10 mouse cellular contexts compared by ENCODE assay signal in genomic region chr7:78597251-78598129, GRCm38 (mm10).
A peak's percentile ranks its signal among the peaks of the same experiment; 100 is the strongest.
DNase-seq lines count a peak whose midpoint lies in the region; ATAC-seq lines count a peak whose summit lies in the region.
"Had no signal": no experiment of that assay in that cellular context is flagged by ENCODE, and none has a peak within 500 bp of the region (broad histone marks: within the 10 kb centered on the region; RNA-seq: fewer than 3 reads in every experiment).

No protein-coding gene starts in this region.

- peaks cover 6% of the 10 kb centered on the region; the same call in 1 of the 2 replicates for H3K4me1 ChIP-seq in embryonic facial prominence, embryonic 12.5 days
- peaks cover 10% of the 10 kb centered on the region; the same call in 1 of the 2 replicates for H3K4me1 ChIP-seq in embryonic facial prominence, embryonic 10.5 days
- peaks cover 10% of the 10 kb centered on the region for H3K4me1 ChIP-seq in hindbrain, embryonic 16.5 days (ENCODE audit: control insufficient read depth, insufficient read depth, low read depth, low read length)
- no peaks in the 10 kb centered on the region for H3K4me1 ChIP-seq in liver, embryonic 12.5 days

- no peaks in the 10 kb centered on the region for H3K9me3 ChIP-seq in embryonic facial prominence, embryonic 12.5 days
- H3K9me3 ChIP-seq in embryonic facial prominence, embryonic 10.5 days: no peaks in the 10 kb centered on the region
- H3K9me3 ChIP-seq in hindbrain, embryonic 16.5 days (ENCODE audit: control insufficient read depth, low read length): no peaks in the 10 kb centered on the region
- H3K9me3 ChIP-seq in liver, embryonic 12.5 days (replicated peaks): no peaks in the 10 kb centered on the region

- H3K9ac ChIP-seq in embryonic facial prominence, embryonic 12.5 days: peak overlapping the region; percentile 20; the same call in 1 of the 2 replicates
- H3K9ac ChIP-seq in hindbrain, embryonic 16.5 days (ENCODE audit: low read depth, low read length): no peak overlapping the region
- no peak overlapping the region for H3K9ac ChIP-seq in liver, embryonic 12.5 days

- 23% methylated on average over 15 of the region's 15 CpGs for WGBS in embryonic facial prominence, embryonic 12.5 days
- 20% methylated on average over 15 of the region's 15 CpGs for WGBS in embryonic facial prominence, embryonic 10.5 days
- 39% methylated on average over 15 of the region's 15 CpGs for WGBS in hindbrain, embryonic 16.5 days
- WGBS in liver, embryonic 12.5 days (ENCODE audit: insufficient replicate concordance): 17% methylated on average over 15 of the region's 15 CpGs

- H3K27ac ChIP-seq in embryonic facial prominence, embryonic 12.5 days: no peak overlapping the region
- no peak overlapping the region for H3K27ac ChIP-seq in embryonic facial prominence, embryonic 10.5 days (replicated peaks)
- H3K27ac ChIP-seq in hindbrain, embryonic 16.5 days (ENCODE audit: low read depth, low read length): no peak overlapping the region
- H3K27ac ChIP-seq in liver, embryonic 12.5 days: no peak overlapping the region

- H3K4me3 ChIP-seq in embryonic facial prominence, embryonic 12.5 days: no peak overlapping the region
- no peak overlapping the region for H3K4me3 ChIP-seq in embryonic facial prominence, embryonic 10.5 days
- H3K4me3 ChIP-seq in hindbrain, embryonic 16.5 days (ENCODE audit: low read length): no peak overlapping the region
- H3K4me3 ChIP-seq in liver, embryonic 12.5 days: no peak overlapping the region
- H3K4me3 ChIP-seq: myocyte had no signal

- H3K27me3 ChIP-seq in embryonic facial prominence, embryonic 12.5 days: peaks cover 28% of the 10 kb centered on the region
- peaks cover 50% of the 10 kb centered on the region for H3K27me3 ChIP-seq in embryonic facial prominence, embryonic 10.5 days (replicated peaks; ENCODE audit: low read depth, poor library complexity, severe bottlenecking)
- H3K27me3 ChIP-seq in hindbrain, embryonic 16.5 days (replicated peaks; ENCODE audit: control insufficient read depth, insufficient read depth, low read length): peaks cover 3% of the 10 kb centered on the region; the same call in 1 of the 2 replicates
- peaks cover 42% of the 10 kb centered on the region for H3K27me3 ChIP-seq in liver, embryonic 12.5 days (replicated peaks)

- no peak for ATAC-seq in embryonic facial prominence, embryonic 12.5 days (ENCODE audit: insufficient number of reproducible peaks, insufficient read depth, low FRiP score, low TSS enrichment)
- no peak for ATAC-seq in hindbrain, embryonic 16.5 days
- no peak for ATAC-seq in liver, embryonic 12.5 days

- no peaks in the 10 kb centered on the region for H3K36me3 ChIP-seq in embryonic facial prominence, embryonic 12.5 days
- no peaks in the 10 kb centered on the region for H3K36me3 ChIP-seq in embryonic facial prominence, embryonic 10.5 days (replicated peaks)
- H3K36me3 ChIP-seq in hindbrain, embryonic 16.5 days (ENCODE audit: control insufficient read depth, insufficient read depth, low read length): no peaks in the 10 kb centered on the region
- no peaks in the 10 kb centered on the region for H3K36me3 ChIP-seq in liver, embryonic 12.5 days

- 0 out of 2 replicates have a peak overlapping the region, but pooled peaks have one; percentile 17 for H3K4me2 ChIP-seq in embryonic facial prominence, embryonic 12.5 days (replicated peaks)
- peak overlapping the region; percentile 27; the same call in 1 of the 2 replicates for H3K4me2 ChIP-seq in hindbrain, embryonic 16.5 days (ENCODE audit: low read length)
- no peak overlapping the region for H3K4me2 ChIP-seq in liver, embryonic 12.5 days

- no peak for DNase-seq in embryonic facial prominence, embryonic 10.5 days (ENCODE audit: low spot score)
- peak; percentile 83 for DNase-seq in right cerebral cortex, adult 18-20 months
- no peak for DNase-seq in right cerebral cortex, postnatal 4 days
- DNase-seq in thymus, postnatal 14 days: peak; percentile 62
- DNase-seq in adrenal gland, adult 18-20 months (ENCODE audit: low spot score in 2 of 2): no peak
- DNase-seq: cerebellum, adult 2 months had no signal

Comparison
In these comparisons a context has a peak if more than half of its experiments do, and no peak if none do; other contexts are left out.
1. DNase-seq: peak in right cerebral cortex, adult 18-20 months (single experiment) and thymus, postnatal 14 days (single experiment); none in embryonic facial prominence, embryonic 10.5 days (single experiment), right cerebral cortex, postnatal 4 days (single experiment) and adrenal gland, adult 18-20 months (0 of 2).